ENCODE assay signal across 12 mouse cellular contexts in genomic region chr1:65281756-65282155, GRCm38 (mm10).
"Had no signal": no experiment of that assay in that cellular context is flagged by ENCODE, and none has a peak within 500 bp of the region (broad histone marks: within the 10 kb centered on the region; RNA-seq: fewer than 3 reads in every experiment).

TSS of gene Pth2r (plus strand) at chr1:65282056.

- DNase-seq: left cerebral cortex, postnatal 4 days; liver; liver, embryonic 13.5 days; liver, postnatal 0 days; lung, adult 18-20 months; lung, adult 2 months; lung, embryonic 14.5 days; lung, postnatal 10 days; lung, postnatal 14 days; lung, postnatal 36 days; lung, postnatal 4 days; midbrain, embryonic 14.5 days had no signal
